Mouse (Mus musculus) retina, postnatal 1 day (tissue): Measurements from ENCODE around the gene Dst.
"Not testable (repeated sequence)": the region's sequence is repeated elsewhere in the genome, so short reads cannot be mapped to it uniquely, and the experiment has no call there.

Experiments
- DNase-seq: peaks from one replicate; pipeline ENCODE4 v3.0.0-alpha.2; 2012

Gene Dst

DNA sequence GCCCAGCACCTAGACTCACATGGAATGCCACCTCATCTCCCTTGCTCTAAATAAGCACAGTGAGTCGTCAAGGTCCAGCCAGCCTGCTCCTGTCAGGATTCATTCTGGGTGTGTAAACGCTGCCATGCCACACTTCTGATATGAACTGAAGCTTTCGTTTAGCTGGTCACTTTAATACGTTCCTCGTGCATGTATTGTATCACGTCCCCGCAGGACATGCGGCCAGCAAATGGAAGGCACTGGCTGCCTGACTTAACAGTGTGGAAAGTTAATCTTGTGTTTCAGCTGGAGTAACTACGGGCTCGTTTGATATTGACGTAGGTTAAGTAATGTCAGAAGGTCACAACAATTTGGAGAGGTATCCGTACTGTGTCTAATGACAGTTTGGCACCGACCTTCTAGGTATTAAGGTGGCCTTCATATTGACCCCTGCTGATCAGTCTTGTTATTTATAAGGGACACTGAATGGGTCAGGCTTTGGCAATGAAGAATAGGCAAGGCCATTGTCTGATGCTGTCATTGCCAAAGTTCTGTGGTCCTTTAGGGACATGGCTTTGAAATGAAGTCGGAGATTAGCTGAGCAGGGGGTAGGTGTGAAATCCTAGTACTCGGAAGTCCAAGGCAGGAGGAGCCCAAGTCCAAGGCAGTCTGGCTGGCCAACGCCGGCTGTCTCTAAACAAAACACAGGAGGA is 122.5 kb downstream of the Dst start:
- no peak for DNase-seq

DNA sequence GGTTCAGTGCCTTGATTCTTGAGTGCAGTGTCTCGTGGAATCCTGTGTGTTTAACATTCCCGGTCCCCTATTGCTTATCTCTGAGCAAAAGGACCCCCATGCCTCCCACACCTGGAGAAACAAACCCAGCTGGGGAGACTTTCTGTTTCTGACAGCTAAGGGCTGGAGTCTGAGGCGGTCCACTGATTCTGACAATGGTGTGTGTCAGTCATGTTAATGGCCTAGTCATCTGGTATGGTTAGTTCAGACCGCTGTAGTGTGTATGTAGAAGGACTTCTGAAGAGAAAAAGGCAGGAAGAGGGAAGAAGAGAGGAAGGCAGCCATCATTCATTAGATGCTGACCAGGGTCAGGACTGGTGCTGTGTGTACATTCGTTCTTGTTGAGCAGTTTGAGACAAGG is 125.0 kb downstream of the Dst start:
- no peak for DNase-seq

DNA sequence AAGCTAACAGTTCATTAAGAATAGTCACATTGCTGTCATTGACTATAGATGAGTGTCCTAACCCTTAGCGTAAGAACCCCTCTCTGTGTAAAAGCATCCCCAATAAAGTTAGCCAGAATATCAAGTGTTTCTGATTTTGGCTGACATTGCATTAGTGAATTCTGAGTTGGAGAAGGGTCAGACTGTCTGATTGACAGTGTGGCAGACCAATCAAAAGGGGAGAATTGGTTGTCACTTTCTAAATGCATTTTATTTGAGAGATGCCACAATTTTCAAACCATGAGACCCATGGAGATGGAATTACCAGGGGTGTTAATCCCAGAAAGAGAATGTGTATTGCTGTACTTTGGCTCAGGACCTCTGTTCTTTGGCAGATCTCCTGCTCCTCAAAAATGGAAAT is 125.5 kb downstream of the Dst start:
- DNase-seq, result no peak

DNA sequence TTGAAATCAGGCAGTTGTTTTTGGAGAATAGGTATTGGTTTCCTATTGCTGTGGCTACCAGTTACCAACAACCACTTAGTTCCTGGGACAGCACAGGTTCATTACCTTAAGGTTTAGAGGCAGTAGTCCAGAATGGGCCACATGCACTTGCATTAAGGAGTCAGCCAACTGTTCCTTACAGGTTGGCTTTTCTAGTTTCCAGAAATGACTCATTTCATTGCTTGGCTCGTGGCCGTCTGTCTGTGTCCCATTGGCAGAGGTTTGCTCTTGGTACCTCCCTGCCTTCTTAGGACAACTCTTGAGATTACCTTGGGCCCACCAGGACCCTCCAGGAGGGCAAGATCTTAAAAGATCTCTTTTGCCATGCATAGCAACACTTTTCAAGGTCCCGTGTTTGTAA is 125.9 kb downstream of the Dst start:
- no peak for DNase-seq

DNA sequence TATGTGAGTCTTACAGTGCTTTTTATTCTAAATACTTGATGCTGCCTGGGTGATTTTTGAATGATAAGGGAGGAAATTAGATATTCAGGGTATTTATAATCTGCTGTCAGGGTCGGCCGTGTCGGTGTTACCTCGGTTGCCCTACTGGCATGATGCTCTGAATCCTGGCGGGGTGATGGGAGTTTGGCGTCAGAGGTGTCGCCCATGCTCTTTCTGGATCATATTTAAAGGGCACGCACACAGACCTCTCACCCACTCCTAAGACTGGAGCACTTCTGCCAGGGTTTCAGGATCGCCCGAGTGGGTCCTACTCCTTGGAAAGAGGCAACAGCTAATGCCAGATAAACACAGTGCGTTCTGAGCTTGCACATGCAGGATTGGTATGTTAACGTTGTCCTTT is 128.1 kb downstream of the Dst start:
- DNase-seq, result no peak

DNA sequence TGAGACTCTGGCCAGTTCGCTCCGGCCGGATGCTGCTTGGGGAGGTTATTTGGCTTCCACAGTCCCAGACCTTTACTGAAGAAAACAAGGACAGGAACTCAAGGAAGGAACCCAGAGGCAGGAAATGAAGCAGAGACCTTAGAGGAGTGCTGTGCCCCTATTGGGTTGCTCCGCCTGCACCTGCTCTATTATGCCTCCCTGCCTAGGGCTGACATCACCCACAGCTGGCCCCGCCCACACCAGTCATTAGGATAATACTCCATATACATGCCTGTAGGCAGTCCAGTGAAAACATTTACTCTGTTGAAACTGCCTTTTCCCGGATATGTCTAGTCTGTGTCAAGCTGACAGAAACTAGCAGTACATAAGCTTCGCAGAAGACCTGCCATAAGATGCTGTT is 130.5 kb downstream of the Dst start:
- DNase-seq, result no peak

DNA sequence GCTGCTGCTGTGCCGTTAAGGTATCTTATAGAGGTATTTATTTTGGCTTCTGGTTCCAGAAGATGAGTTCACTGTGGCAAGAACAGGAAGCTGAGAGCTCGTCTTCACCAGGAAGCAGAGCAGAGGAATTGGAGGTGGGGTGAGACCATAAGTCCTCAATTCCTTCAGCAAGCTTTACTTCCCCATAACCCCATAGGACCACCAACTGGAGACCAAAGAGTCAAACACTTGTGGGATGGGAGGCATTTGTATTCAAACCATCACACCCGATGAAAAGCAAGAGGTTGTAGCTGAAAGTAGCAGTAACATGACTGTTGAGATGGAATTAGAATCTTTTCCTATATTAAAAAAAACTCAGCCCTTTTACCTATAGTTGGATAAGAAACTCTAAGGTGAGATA is 132.0 kb downstream of the Dst start:
- DNase-seq, result no peak

DNA sequence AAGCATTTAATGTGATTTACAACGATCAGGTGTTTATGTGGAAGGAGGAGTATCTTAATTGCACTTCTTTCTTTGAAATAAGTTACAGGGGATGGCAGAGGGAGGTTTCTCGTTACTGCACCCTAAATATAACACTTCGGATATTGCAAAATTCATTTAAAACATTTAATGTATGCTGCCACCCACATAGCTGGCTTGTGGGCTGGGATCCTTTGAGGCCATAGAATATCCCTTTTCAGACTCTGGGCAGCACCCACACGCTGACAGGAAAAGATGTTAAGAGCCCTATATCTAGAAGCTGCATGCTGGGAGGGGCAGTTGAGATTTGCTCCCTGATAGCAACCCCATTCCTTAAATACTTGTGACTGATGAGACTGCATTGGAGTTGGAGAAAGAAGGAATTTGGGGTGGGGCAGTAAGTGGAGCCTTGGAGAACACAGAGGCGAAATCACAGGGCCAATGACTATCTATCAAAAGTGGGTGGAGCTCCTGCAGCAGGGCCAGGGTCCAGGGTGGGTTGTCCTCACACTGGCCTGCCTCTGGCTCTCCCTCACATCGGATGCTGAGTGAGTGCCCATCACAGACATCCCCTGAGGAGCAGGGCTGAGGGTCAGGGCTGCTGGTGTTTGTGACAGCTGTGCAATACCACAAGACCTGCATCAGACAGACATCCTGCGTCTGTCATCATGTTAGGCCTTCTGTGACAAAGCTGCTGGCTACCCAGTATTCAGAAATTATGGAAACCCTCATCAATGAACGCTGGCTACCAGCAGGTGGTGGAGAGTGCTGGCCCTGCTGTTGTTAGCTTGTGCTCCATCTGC is 133.1 kb downstream of the Dst start:
- peak; percentile 46 for DNase-seq

DNA sequence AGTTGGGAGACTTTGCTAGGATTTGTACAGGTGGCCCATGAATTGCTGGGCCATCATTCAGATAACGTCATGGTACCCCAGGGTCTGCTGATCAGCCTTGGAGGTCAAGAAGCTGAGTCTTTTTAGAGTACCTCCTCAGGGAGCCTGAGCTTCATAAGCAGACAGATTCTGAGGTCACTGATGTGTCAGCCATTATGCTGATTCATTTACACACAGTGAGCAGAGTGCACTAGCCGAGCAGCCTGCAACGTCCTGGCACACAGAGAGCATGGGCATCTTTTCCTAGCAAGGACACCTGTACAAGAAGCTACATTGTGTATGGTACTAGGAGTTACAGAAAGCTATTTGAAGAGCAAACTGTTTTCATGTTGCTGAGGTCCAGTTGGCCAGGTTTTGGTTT is 134.3 kb downstream of the Dst start:
- no peak for DNase-seq

DNA sequence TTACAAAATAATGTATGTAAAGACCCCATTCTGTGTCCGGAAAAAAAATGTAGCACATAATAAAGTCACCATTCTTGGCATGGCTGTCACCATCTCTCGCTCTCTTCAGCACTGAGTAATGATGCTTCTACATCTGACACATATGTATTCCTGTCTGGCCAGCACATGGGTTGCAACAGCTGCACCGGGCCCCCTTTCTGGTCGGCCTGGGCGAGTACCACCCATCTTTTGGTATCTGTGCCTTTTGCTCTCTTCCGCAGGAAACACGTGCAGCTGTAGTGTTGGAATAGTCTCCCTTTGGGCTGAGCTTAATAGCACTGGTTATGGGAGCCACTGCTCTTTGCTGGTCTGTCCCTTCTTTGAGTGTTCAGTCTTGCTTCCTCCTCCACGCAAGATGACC is 135.3 kb downstream of the Dst start:
- DNase-seq, result no peak

DNA sequence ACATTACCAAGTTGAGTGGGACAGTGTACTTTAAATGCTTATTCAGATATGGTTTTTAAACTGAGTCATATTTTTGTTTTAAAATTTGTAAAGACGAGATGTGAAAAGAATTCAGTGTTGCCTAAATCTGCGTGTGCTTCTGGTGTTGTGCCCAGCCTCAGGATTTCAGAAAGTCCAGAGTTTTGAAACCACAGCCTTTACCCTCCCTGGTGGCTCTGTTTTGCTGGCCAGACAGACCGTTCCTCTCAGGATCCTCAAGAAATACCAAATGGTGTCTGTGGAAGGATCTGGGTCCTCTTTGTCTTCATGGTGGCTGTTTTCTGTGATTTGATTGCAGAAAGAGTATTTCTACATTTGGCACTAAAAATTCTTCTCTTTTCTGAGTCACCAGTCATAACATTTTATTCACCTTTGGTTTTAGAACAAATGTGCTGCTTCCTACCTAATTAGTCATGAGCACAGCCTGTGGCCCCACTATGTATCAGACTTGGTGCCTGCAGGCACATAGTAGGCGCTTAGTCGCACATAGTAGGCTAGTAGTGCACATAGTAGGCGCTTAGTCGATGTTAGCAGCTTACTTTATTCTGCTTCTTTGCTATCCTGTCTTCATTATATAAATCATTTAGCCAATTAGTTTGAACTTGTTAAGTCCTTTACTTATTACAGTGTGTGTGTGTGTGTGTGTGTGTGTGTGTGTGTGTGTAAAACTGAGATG is 136.0 kb downstream of the Dst start:
- DNase-seq, result no peak

DNA sequence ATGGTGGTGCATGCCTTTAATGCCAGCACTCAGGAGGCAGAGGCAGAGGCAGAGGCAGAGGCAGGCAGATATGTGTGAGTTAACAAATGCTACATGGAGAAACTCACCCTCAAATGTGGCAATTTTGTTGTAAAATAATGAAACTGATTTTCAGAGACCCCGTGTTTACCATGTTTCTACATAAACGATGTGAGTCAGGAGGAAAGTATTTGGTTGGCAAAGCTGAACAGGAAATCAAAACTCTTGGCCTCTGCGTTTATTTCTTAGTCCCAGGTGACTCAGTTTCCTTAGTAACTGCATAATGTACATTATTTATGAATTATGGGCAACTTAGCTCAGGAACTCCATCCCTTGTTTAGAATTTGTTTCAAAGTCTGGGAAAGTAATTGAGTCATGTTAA is 136.7 kb downstream of the Dst start:
- no peak for DNase-seq

DNA sequence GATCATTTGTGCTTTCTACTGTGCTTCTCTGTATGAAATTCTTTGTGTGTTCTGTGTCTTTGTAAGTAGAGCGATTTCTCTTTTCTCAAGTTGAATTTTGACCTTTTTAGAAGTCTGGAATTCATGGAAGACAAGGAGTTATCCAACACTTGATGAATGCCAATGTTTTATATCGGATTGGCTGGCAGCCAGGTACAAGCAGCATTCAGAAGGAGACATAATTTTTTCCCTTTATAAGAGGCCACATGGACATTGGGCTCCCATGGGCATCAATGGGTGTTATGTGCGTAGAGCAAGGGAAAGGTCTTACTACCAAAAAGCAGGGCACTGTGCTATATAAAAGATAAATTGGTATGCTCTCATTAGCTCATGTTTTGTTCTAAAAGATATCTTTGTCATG is 139.3 kb downstream of the Dst start:
- DNase-seq, result no peak

DNA sequence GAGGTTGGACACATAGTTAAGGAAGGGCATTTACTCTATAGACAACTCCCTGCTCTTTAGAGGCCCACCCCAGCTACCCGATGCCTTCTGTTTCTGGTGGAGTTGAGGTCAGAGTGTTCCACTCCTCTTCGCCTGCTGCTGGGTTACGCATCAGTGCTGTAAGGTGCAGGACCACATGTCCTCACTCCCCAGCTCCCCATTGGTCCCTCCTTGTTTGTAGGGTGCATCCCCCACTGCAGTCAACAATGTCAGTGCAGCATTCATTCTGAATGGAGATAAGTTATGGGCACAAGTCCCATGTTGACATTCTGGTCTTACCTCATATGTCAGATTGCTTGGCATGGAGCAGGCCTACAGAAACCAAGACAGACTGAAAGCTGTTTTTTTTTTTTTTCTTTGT is 143.2 kb downstream of the Dst start:
- no peak for DNase-seq

DNA sequence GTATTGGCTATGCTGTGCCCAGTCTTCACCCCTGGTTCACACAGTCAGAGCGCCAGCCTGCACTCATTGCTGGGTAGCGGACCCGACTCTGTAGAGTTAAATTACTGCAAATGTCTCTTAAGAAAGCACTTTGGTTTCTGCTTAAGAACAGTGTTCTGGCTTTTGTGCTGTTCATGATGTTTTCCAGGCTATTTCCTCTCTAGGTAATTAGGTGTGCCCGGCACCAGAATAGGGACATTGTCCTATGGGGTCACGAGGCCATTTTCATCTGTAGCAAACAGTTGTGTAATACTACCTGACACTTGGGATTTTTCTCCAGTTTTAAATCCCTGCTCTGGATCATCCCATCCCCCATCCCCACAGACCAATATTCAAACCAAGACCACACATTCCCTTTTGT is 144.4 kb downstream of the Dst start:
- no peak for DNase-seq

DNA sequence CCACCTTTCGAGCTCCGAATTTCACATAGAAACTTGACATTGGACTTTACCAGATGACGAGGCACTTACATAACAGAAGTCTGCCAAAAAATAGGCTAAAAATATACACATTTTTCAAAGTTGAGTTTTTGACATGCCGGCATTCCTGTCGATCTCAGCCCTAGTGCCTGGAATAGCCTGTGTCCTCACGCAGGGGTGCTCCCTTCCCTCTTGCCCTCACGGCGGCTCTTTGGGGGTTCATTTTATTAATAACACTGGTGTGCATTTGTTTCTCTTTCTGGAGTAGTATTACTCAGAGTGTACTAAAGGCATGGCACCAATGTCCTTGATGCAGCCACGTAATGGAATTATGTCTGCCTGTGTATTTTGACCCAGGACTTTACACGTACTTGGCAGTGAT is 146.9 kb downstream of the Dst start:
- no peak for DNase-seq

DNA sequence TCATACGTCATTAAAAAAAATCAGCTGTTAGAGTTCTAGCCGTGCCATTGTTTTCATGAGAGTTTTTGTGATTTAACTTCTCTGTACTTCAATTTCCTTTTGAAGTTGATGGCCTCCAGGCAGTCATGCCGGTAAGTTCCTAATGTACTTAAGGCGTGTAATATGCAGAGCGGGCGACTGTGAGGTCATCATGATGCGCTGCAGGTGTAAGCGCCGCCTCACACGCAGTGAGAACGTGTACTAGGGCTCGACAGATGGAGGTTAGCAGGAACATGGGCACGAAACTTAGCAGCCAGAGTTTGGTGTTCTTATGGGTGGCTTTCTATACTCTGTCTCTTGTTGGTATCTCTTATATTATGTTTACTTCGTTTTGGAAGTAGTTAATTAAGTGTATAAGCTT is 148.6 kb downstream of the Dst start:
- no peak for DNase-seq

DNA sequence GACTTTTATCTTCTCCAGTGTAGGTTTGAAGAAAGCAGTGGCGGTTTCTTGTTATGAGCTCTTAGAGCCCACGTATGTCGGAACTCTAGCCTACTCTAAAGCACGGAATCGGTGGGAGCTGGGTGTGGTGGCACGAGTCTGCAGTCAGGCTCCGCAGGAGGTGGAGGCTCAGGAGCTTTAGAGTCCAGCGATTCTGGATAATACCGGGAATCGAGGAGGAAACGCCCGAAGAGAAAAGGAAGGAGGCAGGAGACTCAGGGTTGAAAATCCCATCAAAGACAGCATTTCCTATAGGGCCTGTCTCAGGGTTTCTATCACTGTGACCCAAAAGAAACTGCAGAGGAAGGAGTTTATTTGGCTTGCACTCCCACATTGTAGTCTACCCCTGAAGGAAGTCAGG is 151.2 kb downstream of the Dst start:
- DNase-seq, result no peak

DNA sequence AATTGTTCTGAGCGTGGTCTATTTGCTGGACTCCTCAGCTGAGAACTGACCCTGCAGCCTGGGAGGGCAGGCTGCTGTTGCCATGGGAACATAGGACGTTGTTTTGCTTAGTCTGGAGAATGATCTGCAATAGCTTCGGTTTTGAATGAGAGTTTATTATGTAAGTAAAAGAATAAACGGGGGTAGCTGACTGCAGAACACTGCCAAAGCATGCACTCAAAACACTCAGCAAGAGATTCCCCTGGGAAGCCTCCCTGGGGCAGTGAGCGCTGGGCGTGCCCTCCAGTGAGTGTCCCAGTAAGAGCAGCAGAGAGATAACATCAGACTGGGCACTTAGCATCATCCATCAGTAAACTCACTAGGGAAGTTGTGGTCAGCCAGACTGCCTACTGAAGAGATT is 152.4 kb downstream of the Dst start:
- DNase-seq, result peak; percentile 70

DNA sequence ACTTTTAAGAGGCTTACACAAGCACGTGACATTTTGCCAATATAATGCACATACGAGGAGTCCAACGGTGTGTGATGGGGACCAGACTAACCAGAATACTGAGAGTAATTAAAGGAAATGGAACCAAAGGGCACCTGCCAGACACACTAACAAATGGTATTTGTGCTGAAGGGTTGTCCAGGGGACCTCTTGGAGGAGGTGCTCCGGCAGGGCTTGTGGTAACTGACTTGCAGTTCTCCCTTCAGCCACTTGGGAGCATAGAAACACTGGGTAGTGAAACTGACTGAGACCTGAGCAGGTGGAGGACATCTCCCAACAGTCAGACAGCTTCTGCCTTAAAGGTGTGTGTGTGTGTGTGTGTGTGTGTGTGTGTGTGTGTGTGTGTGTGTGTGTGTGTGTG is 153.1 kb downstream of the Dst start:
- DNase-seq, result peak; percentile 78

DNA sequence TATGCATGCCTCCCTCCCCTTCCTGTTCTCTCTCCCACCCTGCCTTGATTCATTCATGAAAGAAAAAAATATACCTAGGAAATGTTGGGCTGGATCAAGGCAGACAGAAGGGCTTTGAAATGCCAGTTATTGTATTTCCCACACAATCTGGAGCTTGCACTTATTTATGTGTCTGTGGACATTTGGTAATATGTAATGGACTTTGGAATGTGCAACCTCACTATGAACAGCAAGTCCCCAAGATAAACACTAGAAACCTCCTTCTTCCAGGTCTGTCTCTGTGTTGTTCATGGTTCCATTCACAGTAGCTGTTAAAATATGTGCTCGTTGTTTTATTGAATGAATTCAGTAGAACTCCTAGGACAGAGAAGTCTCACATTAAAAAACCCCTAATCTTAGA is 153.8 kb downstream of the Dst start:
- DNase-seq, result no peak

DNA sequence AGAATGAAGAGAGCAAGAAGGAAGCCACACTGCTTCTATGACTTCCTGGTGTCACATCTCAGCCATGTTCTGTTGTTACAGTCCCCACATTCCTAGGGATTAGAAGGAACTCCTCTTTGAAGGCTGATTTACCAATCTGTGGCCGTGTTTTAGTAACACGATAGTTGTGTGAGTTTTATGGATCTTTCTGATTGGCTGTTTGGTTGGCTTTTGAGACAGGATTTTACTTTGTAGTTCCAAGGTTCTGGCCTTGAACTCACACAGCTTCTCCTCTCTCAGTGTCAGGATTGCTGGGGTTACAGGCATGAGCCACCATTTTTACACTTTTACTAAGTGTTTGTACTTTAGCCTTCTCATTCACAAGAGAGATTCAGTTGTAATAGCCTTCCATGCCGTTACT is 155.9 kb downstream of the Dst start:
- no peak for DNase-seq

DNA sequence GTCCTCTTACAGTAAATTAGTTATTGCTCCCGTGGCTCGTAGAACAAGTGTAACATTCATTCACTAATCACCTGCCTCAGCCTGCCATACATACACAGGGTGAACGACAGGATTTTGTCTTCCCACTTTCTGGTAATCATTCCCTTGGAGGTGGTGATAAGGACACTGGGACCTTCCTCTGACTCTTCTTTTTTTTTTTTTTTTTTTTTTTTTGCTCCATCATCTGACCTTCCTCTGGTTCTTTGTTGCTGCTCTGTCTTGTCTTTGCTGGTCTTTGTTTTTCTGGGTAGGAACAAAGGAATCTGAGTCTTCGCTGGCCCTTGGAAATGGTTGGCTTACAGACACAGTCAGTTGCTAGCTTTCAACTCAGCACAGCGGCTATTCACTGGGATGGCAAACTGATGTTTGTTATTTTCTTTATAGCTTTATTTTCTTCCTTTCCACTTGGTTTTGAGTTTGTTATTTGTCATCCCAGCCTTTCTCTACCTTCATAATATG is 157.6 kb downstream of the Dst start:
- DNase-seq, result no peak

DNA sequence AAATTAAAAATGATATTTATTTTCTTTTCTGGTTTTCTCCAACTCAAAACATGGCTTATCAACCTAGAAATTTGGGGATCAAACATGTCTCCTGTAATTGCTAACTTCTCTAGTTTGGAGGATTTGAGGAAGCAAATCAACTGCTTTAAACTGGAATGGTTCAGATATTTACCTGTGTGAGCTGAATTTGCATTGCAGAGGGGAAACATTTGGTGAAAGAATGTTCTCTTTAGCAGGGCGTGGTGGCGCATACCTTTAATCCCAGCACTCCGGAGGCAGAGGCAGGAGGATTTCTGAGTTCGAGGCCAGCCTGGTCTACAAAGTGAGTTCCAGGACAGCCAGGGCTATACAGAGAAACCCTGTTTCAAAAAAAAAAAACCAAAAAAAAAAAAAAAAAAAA is 158.4 kb downstream of the Dst start:
- DNase-seq, result not testable (repeated sequence)
